Mouse (Mus musculus) megakaryocyte, embryonic 14.5 days (primary cell): ENCODE data around the gene Rhof.

Source experiments
- FLI1 ChIP-seq: IDR thresholded peaks from 2 replicates; pipeline ENCODE4 v1.6.1; 2012; ENCODE audit warnings: low read length, inconsistent platforms, mixed read lengths
- GATA1 ChIP-seq: IDR thresholded peaks from 3 replicates; pipeline ENCODE4 v1.6.1; 2012; ENCODE audit warnings: mixed read lengths, low read length, inconsistent platforms, borderline replicate concordance

DNA sequence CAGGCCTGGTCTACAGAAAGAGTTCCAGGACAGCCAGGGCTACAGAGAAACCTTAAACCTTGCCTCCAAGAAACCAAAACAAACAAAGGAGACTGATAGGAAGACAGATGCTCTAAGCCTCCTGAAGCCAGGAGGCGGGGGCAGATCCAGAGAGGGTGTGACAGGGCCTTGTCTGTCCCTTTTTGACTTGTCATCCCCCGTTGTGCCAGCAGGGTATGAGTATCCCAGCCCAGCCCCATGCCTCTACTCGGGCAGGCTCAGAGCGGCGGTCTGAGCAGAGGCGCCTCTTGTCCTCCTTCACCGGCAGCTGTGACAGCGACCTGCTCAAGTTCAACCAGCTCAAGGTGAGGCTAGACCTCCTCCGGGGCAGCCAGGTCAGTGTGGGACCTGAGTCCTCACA, 30.4 kb upstream of the Rhof start:
- TF ChIP-seq GATA1 (no peak), FLI1 (no peak)
